Mouse (Mus musculus) MEL (cell line): Measurements from ENCODE around the gene Gsto2.

ENCODE experiments used
- CTCF ChIP-seq, 3 experiments: IDR thresholded peaks in 2 of 3; conservative IDR thresholded peaks in 1 of 3; 2 replicates each; pipeline ENCODE4 v1.5.1; 2011 to 2012; ENCODE audit warnings: low read length in 3 of 3, low read depth in 2 of 3, mild to moderate bottlenecking in 2 of 3, improper control_type of control experiment in 1 of 3, inconsistent platforms in 1 of 3, mixed read lengths in 1 of 3, moderate library complexity in 1 of 3; ENCODE audit not compliant: control insufficient read depth in 1 of 3, insufficient read depth in 1 of 3, poor library complexity in 1 of 3, severe bottlenecking in 1 of 3
- E2F4 ChIP-seq: IDR thresholded peaks from 2 replicates; pipeline ENCODE4 v1.6.1; 2011; ENCODE audit warnings: low read depth, low read length, improper control_type of control experiment, borderline replicate concordance
- POLR2A ChIP-seq, 2 experiments: IDR thresholded peaks; 2 replicates each; pipeline ENCODE4 v1.6.1; 2011 to 2012; ENCODE audit warnings: low read length in 2 of 2, mild to moderate bottlenecking in 2 of 2, control low read depth in 1 of 2, improper control_type of control experiment in 1 of 2, low read depth in 1 of 2, moderate library complexity in 1 of 2; ENCODE audit not compliant: control insufficient read depth in 1 of 2, insufficient read depth in 1 of 2, poor library complexity in 1 of 2
- TAL1 ChIP-seq: IDR thresholded peaks from 2 replicates; pipeline ENCODE4 v1.6.1; 2012; ENCODE audit warnings: mild to moderate bottlenecking, inconsistent platforms, low read length, moderate library complexity, mixed read lengths

GRCm38 (mm10) chr19:47853951-47854795 lies 11.2 kb upstream of the Gsto2 start:
- TF ChIP-seq TAL1: no peak
- no peak for TF ChIP-seq CTCF (IDR thresholded peaks at IDR 0.05 in 2 of 3, conservative IDR thresholded peaks at IDR 0.05 in 1 of 3; ENCODE audit: control insufficient read depth in 1 of 3, insufficient read depth in 1 of 3, low read depth in 2 of 3, low read length in 3 of 3, poor library complexity in 1 of 3, severe bottlenecking in 1 of 3)
- no peak for TF ChIP-seq POLR2A (IDR thresholded peaks at IDR 0.05; ENCODE audit: control insufficient read depth in 1 of 2, insufficient read depth in 1 of 2, low read depth in 1 of 2, low read length in 2 of 2, poor library complexity in 1 of 2)
- TF ChIP-seq E2F4: no peak
